Mouse (Mus musculus): ENCODE results near the gene Qtrt1.

Qtrt1 gene

DNA sequence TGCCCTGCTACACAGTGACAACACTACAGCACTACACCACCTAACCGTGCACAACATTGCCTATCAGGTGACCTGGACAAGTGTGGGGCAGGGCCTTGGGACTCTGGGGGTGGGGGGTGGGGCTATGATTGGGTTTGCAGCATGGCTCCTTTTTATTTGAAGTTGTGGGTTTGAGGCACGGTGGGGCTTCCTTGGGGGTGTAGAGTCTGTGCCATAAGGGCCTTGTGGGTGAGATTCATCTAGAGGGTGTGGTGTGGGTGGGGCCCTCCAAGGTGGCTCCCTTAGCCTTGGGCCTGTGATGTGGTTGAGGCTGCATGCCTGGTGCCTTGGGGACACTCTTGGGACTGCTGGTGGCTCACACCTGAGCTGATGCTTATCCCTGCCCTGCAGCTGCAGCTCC is 8.0 kb downstream of the Qtrt1 start:
- DNase-seq (ENCODE audit: low read depth, low spot score), result no peak

DNA sequence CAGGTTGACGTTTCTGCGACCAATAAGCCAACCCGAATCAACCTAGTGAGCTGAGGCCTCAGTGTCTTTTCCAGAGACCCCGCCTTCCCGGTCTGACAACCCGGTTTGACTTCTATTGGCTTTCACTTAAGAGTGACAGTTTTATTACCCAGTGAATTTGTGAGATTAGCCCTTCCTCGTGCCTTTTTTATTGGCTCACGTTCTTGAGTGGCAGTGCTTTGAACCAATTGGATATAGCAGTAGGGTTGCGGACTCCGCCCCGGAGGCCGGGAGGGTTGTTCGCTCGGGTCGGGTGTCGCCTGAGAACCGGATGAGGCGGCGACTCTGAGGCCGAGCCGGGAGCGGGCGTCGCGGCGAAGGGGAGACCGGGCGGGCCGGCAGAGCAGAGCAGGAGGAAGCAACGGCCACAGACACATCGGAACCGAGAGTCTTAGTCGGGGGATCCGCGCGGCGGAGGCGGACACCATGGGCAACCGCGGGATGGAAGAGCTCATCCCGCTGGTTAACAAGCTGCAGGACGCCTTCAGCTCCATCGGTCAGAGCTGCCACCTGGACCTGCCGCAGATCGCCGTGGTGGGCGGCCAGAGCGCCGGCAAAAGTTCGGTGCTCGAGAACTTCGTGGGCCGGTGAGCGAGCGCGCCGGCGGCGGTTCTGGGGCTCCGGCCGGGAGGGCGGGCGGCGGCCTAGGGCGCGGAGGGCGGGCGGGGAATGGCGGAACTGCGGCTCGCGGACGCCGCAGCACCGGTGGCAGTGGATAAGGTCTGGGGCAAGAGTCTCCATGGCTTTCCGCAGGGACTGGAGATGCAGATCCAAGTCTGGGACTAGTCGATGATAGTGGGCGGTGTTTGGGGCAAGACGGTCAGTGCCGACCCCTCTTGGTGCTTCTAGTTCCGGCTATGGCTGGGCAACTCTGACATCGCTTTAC is 13.3 kb downstream of the Qtrt1 start, which contains the start of gene Dnm2:
Dnm2 (plus strand) TSS at position 278 of the 925 bp plus-strand sequence.
- DNase-seq (ENCODE audit: low read depth, low spot score), result peak; percentile 93

DNA sequence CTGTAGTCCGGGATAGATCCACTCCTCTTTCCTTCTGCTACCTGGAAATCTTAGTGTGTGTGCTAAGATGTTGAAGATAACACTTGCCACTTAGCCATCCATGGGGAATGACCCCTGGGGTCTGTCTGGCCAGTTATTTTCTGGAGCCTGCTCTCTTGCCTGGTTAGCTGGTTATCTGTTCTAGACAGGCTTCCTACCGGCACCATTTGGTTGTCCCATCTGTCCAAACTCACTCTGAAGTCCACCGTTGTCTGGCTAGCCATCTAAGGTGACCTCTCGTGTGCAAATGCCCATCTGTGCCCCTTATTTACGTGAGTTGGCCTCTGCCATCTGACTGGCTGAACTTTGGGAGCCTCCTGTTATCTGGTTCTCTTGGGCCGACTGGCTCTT is 13.9 kb downstream of the Qtrt1 start:
- DNase-seq (ENCODE audit: low read depth, low spot score), result no peak

DNA sequence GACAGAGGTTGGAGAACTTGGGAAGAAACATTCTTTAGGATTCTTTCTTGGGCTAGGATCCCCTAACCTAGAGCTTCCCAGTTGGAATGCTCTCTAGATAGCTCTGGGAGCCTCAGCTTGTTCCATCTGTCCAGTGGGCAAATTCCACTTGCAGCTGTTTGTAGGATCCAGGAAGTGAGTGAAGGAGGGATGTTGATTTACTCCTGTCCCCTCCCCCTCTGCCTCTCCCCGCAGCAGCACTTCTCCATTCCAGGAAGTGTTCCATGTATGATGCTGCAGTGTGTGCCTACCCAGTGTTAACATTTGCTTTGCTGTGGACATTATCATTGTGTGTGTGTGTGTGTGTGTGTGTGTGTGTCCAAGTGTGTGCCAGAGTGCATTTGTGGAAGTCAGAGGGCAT is 14.4 kb downstream of the Qtrt1 start:
- no peak for DNase-seq (ENCODE audit: low read depth, low spot score)

DNA sequence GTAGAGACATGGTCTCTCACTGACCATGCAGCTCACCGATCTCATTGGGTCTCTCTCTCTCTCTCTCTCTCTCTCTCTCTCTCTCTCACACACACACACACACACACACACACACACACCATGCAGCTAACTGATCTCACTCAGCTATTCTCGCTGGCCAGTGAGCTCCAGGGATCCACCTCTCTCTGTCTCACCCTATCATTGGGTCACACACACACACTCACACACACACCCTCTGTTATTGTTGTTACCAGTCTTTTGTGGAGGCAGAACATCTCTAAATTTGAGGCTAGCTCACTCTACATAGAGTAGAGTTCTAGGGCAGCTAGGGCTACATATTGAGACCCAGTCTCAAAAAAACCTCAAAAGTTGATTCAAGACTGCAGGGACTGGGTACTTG is 14.9 kb downstream of the Qtrt1 start:
- DNase-seq (ENCODE audit: low read depth, low spot score), result no peak

DNA sequence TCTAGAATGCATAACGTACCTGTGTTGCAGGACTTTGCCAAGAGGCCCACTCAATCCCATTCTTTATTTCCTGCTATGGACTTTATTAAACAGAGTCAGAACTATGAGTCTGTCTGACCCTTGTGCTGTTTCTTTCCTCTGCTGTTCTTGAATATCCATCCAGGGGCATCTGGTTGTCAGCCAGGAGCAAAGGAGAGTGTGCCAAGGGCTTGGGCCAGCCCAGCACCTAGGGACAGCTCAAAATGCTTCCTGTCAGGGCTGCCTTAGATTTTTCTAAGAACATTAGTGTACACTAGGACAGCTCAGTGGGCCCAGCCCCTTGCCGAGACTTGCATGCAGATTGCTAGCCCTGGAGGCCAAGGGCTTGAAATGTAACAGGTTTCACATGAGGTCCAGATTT is 16.1 kb downstream of the Qtrt1 start:
- no peak for DNase-seq (ENCODE audit: low read depth, low spot score)

DNA sequence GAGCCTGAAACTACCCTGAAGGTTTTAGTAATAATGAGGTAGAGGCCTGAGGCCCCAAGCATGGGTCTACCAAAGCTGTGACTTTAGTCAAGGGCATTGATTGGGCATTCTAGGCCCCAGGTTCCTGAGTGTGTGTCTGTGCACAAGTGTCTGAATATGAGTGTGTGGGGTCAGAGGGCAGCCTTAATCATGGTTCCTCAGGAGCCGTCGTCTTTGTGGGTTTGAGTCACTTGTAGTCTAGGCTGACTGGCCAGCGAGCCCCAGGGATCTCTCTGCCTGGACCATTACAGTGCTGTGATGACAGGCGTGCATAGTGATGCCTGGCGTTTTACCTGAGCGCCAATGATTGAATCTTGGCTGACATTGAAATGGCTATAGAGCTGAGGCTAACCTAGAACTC is 16.5 kb downstream of the Qtrt1 start:
- DNase-seq (ENCODE audit: low read depth, low spot score), result no peak

DNA sequence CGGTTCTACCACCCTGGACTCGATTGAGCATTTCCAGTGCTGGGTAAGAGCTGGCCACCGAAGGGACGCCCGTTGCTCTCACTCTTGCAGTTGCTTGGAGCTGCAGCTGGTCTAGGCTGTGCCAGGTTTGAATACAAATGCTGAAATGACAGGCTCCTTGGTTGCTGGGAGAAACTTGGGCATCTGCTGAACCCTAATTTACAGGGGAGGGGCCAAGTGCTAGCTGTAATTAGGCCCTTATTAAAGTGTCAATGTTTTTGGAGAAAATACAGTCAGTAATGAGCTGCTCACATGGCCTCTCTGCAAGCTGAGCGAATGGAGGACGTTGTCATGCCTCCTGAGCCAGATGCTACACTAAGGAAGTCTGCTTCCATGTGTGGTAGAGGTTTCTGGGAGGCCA is 19.1 kb downstream of the Qtrt1 start:
- no peak for DNase-seq (ENCODE audit: low read depth, low spot score)

DNA sequence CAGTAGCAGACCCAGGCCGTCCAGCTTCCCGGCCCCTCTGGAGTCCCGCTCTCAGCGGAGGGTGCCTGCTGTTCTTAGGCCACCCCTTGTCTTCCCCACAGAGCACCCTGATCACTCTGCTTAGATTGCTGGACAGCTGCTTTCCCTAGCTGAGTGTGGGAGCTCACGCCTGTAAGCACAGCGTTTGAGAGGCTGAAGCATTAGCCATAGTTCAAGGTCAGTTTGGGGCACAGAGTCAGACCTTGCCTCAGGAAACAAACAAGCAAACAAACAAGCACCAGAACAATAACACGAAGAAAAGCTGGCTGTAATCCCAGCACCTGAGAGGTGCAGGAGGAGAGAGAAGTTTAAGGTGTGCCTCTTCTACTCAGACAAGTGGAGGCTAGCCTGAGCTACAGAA is 20.4 kb downstream of the Qtrt1 start:
- DNase-seq (ENCODE audit: low read depth, low spot score), result no peak

DNA sequence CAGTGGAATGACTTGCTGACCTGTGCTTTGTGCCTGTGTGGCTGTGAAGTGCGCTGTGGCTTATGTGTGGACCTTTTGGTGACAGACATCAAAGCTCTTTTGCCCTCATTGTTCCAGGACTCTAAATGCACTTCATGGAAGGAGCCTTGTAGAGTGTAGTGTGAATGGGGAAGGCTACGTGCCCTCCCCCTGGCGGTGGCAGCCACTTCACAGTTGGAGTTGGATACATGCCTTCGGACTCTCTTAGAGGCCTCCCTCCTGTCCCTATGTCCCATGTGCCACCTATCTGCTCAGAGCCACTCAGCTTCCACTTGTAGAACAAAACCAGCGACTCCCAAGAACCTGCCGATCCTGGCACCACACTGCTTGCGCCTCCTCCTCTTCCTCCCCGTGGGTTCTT is 22.1 kb downstream of the Qtrt1 start:
- DNase-seq (ENCODE audit: low read depth, low spot score), result no peak

DNA sequence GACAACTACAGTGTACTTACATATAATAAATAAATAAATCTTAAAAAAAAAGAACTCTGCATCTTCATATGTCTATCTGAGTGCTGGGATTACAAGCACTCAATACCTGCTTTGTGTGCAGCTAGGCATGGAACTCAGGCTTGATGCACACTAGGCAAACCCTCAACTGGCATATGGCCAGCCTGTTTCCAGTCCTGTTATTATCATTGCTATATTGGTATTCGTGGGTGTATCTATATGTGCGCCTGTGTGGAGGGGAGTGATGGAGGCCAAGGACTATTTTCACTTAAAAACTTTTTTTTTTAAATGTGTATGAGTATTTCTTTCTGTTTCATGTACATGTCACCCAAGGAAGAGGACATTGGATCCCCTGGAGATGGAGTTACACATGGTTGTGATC is 22.8 kb downstream of the Qtrt1 start:
- no peak for DNase-seq (ENCODE audit: low read depth, low spot score)

DNA sequence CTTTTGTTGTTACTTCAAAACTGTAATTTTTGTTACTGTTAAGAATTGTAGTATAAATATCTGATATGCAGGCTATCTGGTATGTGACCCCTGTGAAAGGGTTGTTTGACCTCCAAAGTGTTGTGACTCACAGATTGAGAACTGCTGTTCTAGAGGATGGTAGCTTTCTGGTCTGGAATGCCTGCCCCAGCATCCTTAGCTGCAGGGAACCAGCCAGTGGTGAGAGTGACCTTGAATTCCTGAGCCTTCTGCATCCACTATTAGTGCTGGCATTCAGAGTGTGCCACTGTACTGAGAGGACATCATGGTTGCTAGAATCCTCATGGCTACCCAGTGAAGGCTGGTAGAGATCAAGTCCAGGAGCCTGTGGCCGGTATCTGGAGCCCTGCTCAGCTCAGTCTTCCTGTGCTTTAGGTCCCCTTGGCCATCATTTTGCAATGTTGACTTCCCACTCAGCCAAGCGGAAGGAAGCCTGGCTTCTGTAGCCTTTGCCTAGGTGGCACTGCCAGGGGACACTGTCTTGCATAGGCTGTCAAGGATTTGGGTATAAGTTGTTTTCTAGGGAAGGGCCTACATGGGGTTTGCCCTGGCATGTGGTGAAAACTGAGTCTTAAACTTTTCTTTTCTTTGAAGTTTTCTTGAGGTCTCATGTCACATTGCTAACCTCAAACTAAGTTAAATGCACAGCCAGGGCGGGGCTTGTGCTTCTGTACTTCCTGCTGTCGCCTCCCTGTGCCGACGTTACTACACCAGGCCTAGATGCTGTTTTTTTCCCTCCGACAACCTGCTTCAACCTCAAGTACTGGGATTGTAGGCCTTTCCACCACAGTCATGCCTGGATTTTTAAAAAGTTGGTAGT is 24.4 kb downstream of the Qtrt1 start:
- DNase-seq (ENCODE audit: low read depth, low spot score), result no peak

DNA sequence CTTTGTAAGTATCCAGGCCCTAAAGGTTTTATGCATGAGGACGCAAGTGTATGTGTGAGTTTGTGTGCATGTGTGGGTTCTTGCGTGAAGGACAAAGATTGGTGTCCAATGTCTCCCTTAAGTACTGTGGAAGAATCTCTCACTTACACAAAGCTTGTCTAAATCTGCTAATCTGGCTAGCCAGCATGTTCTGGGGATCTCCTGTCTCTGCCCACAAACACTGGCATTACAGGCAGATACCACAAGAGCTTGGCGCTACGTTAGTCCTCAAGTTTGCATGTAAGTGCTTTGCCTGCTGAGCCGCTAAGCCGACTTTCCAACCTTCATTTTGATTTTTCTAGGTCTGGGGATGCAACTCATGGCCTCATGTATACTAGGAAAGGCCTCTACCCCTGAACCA is 25.9 kb downstream of the Qtrt1 start:
- no peak for DNase-seq (ENCODE audit: low read depth, low spot score)

DNA sequence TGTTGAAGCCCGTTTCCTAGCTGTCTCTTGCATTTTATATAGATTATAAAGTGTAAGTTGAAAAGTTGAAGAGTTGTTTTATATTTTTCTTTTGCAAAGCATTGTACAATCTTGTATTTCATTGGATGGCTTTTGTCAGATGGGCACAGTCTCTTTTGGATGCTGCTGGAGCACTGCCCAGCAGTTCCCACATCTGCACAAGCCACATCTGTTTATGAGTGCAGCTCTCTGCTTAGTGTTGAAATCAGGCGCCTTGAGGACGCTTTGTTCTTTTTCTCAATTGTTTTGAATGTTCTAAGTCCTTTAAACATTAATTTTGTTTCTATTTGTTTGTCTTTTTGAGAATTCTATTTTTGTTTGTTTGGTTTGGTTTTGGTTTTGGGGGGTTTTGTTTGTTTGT is 26.6 kb downstream of the Qtrt1 start:
- no peak for DNase-seq (ENCODE audit: low read depth, low spot score)

DNA sequence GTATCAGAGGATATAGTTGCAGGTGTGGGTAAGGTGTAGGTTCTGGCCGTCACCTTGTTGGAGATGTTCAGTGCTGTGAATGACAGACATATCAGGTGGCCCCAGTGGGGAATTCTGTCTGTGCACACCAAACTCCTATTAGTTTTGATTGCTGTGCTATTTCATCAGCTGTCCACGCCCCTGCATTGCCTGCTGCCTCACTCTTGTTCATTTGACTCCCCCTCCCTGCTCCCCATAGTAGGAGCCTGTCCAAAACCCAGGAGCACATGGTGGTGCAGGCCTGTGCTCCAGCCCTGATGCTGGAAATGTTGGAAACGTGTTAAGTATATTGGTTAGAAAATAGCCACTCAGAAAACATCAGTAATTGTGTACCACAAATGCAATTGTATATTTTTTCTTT is 27.8 kb downstream of the Qtrt1 start:
- DNase-seq (ENCODE audit: low read depth, low spot score), result no peak

DNA sequence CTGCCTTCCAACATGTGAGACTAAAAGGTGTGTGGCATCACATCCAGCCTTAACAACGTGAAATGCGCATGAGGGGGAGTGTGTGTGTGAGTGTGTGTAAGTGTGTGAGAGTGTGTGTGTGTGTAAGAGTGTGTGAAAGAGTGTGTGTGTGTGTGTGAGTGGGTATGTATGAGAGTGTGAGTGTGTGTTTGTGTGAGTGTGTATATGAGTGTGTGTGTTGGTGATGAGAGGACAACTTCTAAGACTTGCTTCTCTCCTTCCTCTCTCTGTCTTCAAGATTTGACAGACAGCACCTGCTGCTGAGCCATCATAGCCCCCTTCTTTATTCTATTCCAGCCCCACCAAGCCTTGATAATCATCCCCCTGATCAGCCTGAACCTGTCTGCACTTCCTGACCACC is 28.3 kb downstream of the Qtrt1 start:
- DNase-seq (ENCODE audit: low read depth, low spot score), result no peak

DNA sequence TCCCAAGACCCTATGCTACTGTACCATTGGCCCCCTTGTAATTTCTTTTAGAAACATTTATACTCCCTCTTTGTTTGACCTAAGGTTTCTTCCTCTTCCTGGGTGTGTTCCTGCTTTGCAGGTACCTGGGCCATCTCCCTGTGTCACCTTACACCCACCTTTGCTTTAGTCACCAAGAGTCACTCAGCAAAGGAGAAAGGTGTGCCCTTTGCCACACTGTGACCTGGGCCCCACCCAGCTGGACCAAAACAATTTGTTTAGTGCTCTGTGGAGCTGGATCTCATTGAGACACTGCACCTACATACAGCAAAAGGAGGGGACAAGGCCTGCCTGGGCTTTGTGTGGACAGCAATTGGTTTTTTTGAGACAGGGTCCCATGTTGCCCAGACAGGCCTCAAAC is 28.8 kb downstream of the Qtrt1 start:
- DNase-seq (ENCODE audit: low read depth, low spot score), result no peak

DNA sequence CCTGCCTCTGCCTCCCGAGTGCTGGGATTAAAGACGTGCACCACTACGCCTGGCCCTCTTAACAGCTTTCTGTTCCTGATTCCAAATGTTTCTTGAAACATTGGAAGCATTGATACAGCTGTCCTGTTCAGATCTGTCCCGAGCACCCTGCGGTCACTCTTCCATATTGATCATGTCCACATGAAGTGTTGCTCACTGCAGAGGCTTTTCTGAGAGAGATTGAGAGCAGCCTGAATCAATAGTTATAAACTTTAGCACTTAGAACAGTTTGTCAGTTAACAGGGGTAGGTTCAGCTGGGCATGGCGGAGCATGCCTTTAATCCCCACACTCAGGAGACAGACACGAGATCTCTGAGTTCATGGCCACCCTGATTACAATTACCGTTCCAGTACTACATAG is 32.2 kb downstream of the Qtrt1 start:
- DNase-seq (ENCODE audit: low read depth, low spot score), result no peak

DNA sequence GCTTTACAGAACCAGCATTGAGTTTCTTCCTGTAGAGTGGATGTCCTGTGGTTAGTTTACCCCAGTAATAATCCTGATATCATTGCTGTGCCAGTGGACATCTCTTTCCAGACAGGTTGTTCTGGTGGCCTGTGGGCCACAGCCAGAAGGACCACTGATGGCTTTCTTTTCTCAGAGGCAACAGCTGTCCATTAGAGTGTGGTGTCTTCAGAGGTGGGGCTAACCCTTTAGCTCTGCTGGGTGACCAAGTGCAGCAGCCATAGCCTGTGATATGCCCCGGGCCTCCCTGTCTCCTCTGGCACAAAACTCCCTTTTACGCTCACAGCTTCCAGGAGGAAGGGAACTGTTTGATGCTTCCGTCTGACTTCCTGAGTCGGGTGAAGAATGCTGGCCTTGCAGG is 32.9 kb downstream of the Qtrt1 start:
- DNase-seq (ENCODE audit: low read depth, low spot score), result no peak

DNA sequence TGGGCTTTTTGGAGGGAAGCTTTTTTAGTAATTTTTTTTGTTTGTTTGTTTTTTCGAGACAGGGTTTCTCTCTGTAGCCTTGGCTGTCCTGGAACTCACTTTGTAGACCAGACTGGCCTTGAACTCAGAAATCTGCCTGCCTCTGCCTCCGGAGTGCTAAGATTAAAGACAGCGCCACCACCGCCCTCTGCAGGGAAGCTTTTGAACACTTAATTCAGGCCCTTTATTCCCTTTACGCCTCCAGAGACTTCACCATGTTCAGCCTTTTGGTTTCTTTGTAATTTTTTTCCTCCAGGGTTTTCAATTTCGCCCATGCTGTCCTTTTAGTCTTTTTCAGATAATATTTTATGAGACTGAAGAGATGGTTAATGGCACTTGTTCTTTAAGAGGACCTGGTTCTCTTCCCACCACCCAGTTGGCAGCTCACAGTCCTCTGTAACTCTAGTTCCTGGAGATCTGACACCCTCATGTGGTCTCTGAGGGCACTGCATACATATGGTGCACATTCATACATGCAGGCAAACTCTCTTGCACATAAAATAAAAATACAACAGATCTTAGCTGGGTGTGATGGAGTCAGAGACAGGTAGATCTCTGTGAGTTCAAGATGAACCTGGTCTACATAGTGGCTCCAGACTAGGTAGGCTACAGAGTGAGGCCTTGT is 33.6 kb downstream of the Qtrt1 start:
- DNase-seq (ENCODE audit: low read depth, low spot score), result no peak

DNA sequence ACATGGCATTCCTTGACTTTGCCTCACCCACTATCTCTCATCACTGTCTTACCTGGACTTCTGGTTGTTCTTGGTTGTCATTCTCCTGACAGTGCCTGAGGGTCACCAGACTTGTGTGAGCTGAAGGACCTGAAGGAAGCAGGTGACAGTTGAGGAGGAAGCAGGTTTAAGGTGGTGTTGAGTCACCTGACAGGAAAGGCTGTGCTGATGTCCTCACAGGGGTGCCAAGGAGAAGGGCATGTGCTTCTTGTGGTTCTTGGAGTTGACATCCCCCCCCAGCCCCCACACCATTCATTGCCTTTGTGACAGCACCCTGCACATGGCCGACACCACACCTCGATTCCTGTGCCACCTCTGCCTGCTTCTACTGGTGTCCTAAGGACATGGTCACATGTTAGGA is 36.1 kb downstream of the Qtrt1 start:
- DNase-seq (ENCODE audit: low read depth, low spot score), result no peak

DNA sequence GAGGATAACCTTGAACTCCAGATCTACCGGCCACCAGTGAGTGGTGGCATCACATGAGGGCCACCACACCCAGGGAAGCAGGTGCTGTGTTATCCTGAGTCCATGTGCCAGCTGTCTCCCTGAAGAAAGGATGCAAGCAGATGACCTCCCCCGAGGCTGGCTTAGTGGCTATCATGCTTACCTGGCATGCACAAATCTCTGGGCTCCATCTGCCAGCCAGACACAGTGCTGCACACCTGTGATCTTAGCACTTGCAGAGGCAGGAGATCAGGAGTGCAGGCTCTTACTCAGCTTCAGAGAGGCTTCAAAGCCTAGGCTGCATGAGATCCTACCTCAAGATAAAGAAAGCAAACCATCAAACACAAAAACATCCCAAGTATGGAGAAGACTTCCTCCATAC is 38.1 kb downstream of the Qtrt1 start:
- DNase-seq (ENCODE audit: low read depth, low spot score), result no peak

Measured in WW6 (cell line).